Mouse (Mus musculus) stomach, embryonic 14.5 days (tissue): ENCODE measurements at regions not wholly inside any gene's neighbourhood (a gene's known extent, or its start where the extent isn't known, plus 50 kb on each side); places are given as distances from the start of the nearest gene placed in this dataset.

Source experiments
- ATAC-seq: fragments of 200-750 bp; cut with Nextera tagmentation; 2 replicates; pipeline ENCODE4 v1.8.0; 2017; ENCODE audit warnings: low read depth, moderate TSS enrichment; ENCODE audit not compliant: insufficient number of reproducible peaks, insufficient read depth, low FRiP score
- H3K27ac ChIP-seq: fragments of 300-500 bp; sonication (generic); 2 replicates; pipeline ENCODE4 v1.5.1; 2014; ENCODE audit warnings: mild to moderate bottlenecking, low read length, moderate library complexity, mixed read lengths
- H3K27me3 ChIP-seq: fragments of 300-500 bp; sonication (generic); 2 replicates; pipeline ENCODE4 v1.6.1; 2014; ENCODE audit warnings: low read length, control low read depth, mixed read lengths; ENCODE audit not compliant: control insufficient read depth, insufficient read depth
- H3K36me3 ChIP-seq: fragments of 300-500 bp; sonication (generic); 2 replicates; pipeline ENCODE4 v1.6.1; 2014; ENCODE audit warnings: mild to moderate bottlenecking, control low read depth, low read length, moderate library complexity, mixed read lengths; ENCODE audit not compliant: control insufficient read depth, insufficient read depth
- H3K4me1 ChIP-seq: fragments of 300-500 bp; sonication (generic); 2 replicates; pipeline ENCODE4 v1.6.1; 2014; ENCODE audit warnings: low read length, control low read depth, mixed read lengths; ENCODE audit not compliant: control insufficient read depth, insufficient read depth
- H3K4me2 ChIP-seq: fragments of 300-500 bp; sonication (generic); replicated peaks from 2 replicates; pipeline ENCODE4 v1.6.1; 2014; ENCODE audit warnings: low read depth, low read length, control low read depth
- H3K4me3 ChIP-seq: fragments of 300-500 bp; sonication (generic); 2 replicates; pipeline ENCODE4 v1.5.1; 2014; ENCODE audit warnings: low read depth, low read length, control low read depth
- H3K9ac ChIP-seq: fragments of 300-500 bp; sonication (generic); replicated peaks from 2 replicates; pipeline ENCODE4 v1.6.1; 2014; ENCODE audit warnings: low read depth, mild to moderate bottlenecking, control low read depth, low read length, moderate library complexity, mixed read lengths
- H3K9me3 ChIP-seq: fragments of 300-500 bp; sonication (generic); 2 replicates; pipeline ENCODE4 v1.6.1; 2016; ENCODE audit warnings: low read depth, low read length, control low read depth; ENCODE audit not compliant: control insufficient read depth
- WGBS: fragments of 180-500 bp; shearing (Covaris S2); extraction: QIAGEN DNeasy Blood & Tissue Kit; methylation state at CpG from one replicate; pipeline ENCODE4 v1.1.7; 2014; 5-methylcytosine and 5-hydroxymethylcytosine counted together

- 81% methylated on average over 2 of the region's 2 CpGs for WGBS
Measured at GRCm38 (mm10) chr9:103852691-103853090, 91.1 kb upstream of the Tmem108 start.

GRCm38 (mm10) chr9:103860658-103861377 lies 99.2 kb upstream of the Tmem108 start:
- no peaks in the 10 kb centered on the region for H3K9me3 ChIP-seq
- H3K36me3 ChIP-seq = no peaks in the 10 kb centered on the region
- H3K27ac ChIP-seq = no peak overlapping the region; the same call in 1 of the 2 replicates
- no peak overlapping the region; the same call in 1 of the 2 replicates for H3K4me2 ChIP-seq
- no peak overlapping the region for H3K4me3 ChIP-seq
- no peaks in the 10 kb centered on the region for H3K4me1 ChIP-seq
- H3K27me3 ChIP-seq = no peaks in the 10 kb centered on the region
- WGBS = 27% methylated on average over 12 of the region's 12 CpGs
- no peak overlapping the region for H3K9ac ChIP-seq
- no peak for ATAC-seq

More at GRCm38 (mm10) chr9:103852691-103853090, 91.1 kb upstream of the Tmem108 start:
- Histone ChIP-seq H3K4me1 (no peaks in the 10 kb centered on the region), H3K4me2 (no peak overlapping the region), H3K36me3 (no peaks in the 10 kb centered on the region), H3K4me3 (no peak overlapping the region), H3K27me3 (no peaks in the 10 kb centered on the region), H3K27ac (no peak overlapping the region), H3K9me3 (0 out of 2 replicates have a peak, but pooled peaks cover 5% of the 10 kb centered on the region), H3K9ac (no peak overlapping the region)
- no peak for ATAC-seq

- H3K27ac ChIP-seq = no peak overlapping the region
- no peaks in the 10 kb centered on the region for H3K4me1 ChIP-seq
- no peaks in the 10 kb centered on the region for H3K36me3 ChIP-seq
- ATAC-seq = no peak
- H3K27me3 ChIP-seq = no peaks in the 10 kb centered on the region
- no peak overlapping the region for H3K9ac ChIP-seq
- H3K4me2 ChIP-seq = no peak overlapping the region
- 88% methylated on average over 7 of the region's 7 CpGs for WGBS
- no peak overlapping the region for H3K4me3 ChIP-seq
- no peaks in the 10 kb centered on the region for H3K9me3 ChIP-seq
Measured at GRCm38 (mm10) chr9:103862493-103862892, 100.9 kb upstream of the Tmem108 start.

GRCm38 (mm10) chr9:103867433-103868209 lies 106.0 kb upstream of the Tmem108 start:
- 79% methylated on average over 9 of the region's 9 CpGs for WGBS
- Histone ChIP-seq H3K4me3 (no peak overlapping the region), H3K9ac (no peak overlapping the region), H3K27ac (no peak overlapping the region), H3K4me1 (no peaks in the 10 kb centered on the region), H3K36me3 (no peaks in the 10 kb centered on the region), H3K9me3 (no peaks in the 10 kb centered on the region), H3K27me3 (no peaks in the 10 kb centered on the region), H3K4me2 (no peak overlapping the region)
- ATAC-seq = no peak

- no peaks in the 10 kb centered on the region for H3K4me1 ChIP-seq
- WGBS = 94% methylated on average over 2 of the region's 2 CpGs
- no peak overlapping the region for H3K27ac ChIP-seq
- H3K27me3 ChIP-seq = no peaks in the 10 kb centered on the region
- H3K4me2 ChIP-seq = no peak overlapping the region
- ATAC-seq = no peak
- no peak overlapping the region for H3K9ac ChIP-seq
- H3K9me3 ChIP-seq = no peaks in the 10 kb centered on the region
- no peaks in the 10 kb centered on the region for H3K36me3 ChIP-seq
- no peak overlapping the region for H3K4me3 ChIP-seq
Measured at GRCm38 (mm10) chr9:103869276-103869675, 107.6 kb upstream of the Tmem108 start.

GRCm38 (mm10) chr9:103872119-103872518 lies 110.5 kb upstream of the Tmem108 start:
- no peak overlapping the region for H3K4me3 ChIP-seq
- no peak overlapping the region for H3K9ac ChIP-seq
- no peak overlapping the region for H3K27ac ChIP-seq
- H3K4me1 ChIP-seq = no peaks in the 10 kb centered on the region
- ATAC-seq = no peak
- H3K9me3 ChIP-seq = no peaks in the 10 kb centered on the region
- H3K27me3 ChIP-seq = no peaks in the 10 kb centered on the region
- H3K36me3 ChIP-seq = no peaks in the 10 kb centered on the region
- 73% methylated on average over 1 of the region's 1 CpGs for WGBS
- no peak overlapping the region for H3K4me2 ChIP-seq

- Histone ChIP-seq H3K27me3 (no peaks in the 10 kb centered on the region), H3K4me3 (no peak overlapping the region), H3K36me3 (no peaks in the 10 kb centered on the region), H3K4me2 (no peak overlapping the region), H3K9ac (no peak overlapping the region), H3K4me1 (no peaks in the 10 kb centered on the region), H3K27ac (no peak overlapping the region), H3K9me3 (no peaks in the 10 kb centered on the region)
- WGBS = 82% methylated on average over 9 of the region's 9 CpGs
- ATAC-seq = no peak
Measured at GRCm38 (mm10) chr9:103873876-103874275, 112.2 kb upstream of the Tmem108 start.

- Histone ChIP-seq H3K4me2 (no peak overlapping the region), H3K27ac (no peak overlapping the region), H3K4me3 (no peak overlapping the region), H3K27me3 (no peaks in the 10 kb centered on the region), H3K36me3 (no peaks in the 10 kb centered on the region), H3K4me1 (no peaks in the 10 kb centered on the region), H3K9ac (no peak overlapping the region), H3K9me3 (no peaks in the 10 kb centered on the region)
- no peak for ATAC-seq
- WGBS = 73% methylated on average over 2 of the region's 2 CpGs
Measured at GRCm38 (mm10) chr9:103877851-103878250, 116.2 kb upstream of the Tmem108 start.
